Mouse (Mus musculus) bone marrow, adult 2 months (tissue): ENCODE measurements around the gene Arap1. TPM values are rescaled to one million over a fixed set of nuclear protein-coding genes. Genes with fewer than 3 reads are reported as not detected.
A peak's percentile ranks its signal among the peaks of the same experiment; 100 is the strongest.

Experiments used
- H3K27ac ChIP-seq: fragments of 200-500 bp; 2 replicates; pipeline ENCODE4 v1.5.1; 2012; ENCODE audit warnings: low read depth, mild to moderate bottlenecking, control low read depth, inconsistent platforms, low read length; ENCODE audit not compliant: control insufficient read depth, poor library complexity, insufficient read depth
- H3K4me1 ChIP-seq: fragments of 200-500 bp; 2 replicates; pipeline ENCODE4 v1.6.1; 2011; ENCODE audit warnings: low read length; ENCODE audit not compliant: control insufficient read depth, insufficient read depth
- H3K4me3 ChIP-seq: fragments of 200-500 bp; replicated peaks from 2 replicates; pipeline ENCODE3; 2011; ENCODE audit warnings: mild to moderate bottlenecking, low read depth, low read length, control low read depth; ENCODE audit not compliant: control insufficient read depth
- CTCF ChIP-seq: fragments of 200-500 bp; IDR thresholded peaks from 2 replicates; pipeline ENCODE4 v1.5.1; 2011; ENCODE audit warnings: low read length, control low read depth; ENCODE audit not compliant: control insufficient read depth, insufficient read depth
- POLR2A ChIP-seq: fragments of 200-500 bp; IDR thresholded peaks from 2 replicates; pipeline ENCODE4 v1.6.1; 2011; ENCODE audit warnings: low read depth, mild to moderate bottlenecking, control low read depth, low read length, borderline replicate concordance; ENCODE audit not compliant: control insufficient read depth
- WGBS: fragments of 180-500 bp; shearing (Covaris S2); methylation state at CpG from one replicate; pipeline ENCODE4 v1.1.7; 2018; 5-methylcytosine and 5-hydroxymethylcytosine counted together
- polyA plus RNA-seq: library from polyadenylated mRNA; stranded (reverse); fragments of >200 nt; gene quantifications from 2 replicates; pipeline ENCODE4 v1.2.4, GENCODE M21; 2011; ENCODE audit warnings: low replicate concordance; ENCODE audit not compliant: missing spikeins, insufficient read depth, insufficient read length

Gene Arap1
- 86.0 and 162 TPM in 2 replicates for polyA plus RNA-seq

- peak within 1 kb of the TSS; percentile 88 for H3K4me3 ChIP-seq
- TF ChIP-seq POLR2A (peak; percentile 83; the same call in 1 of the 2 replicates), CTCF (no peak)
- under 1% methylated on average over 35 of the region's 35 CpGs for WGBS
- H3K4me1 ChIP-seq = peaks cover 1% of the 10 kb centered on the region; the same call in 1 of the 2 replicates
- peak within 1 kb of the TSS; percentile 48 for H3K27ac ChIP-seq
Measured at GRCm38 (mm10) chr7:101347767-101348270, at the start of gene Arap1. Gene Arap1 (plus strand): TSS chr7:101348067.

- H3K27ac ChIP-seq = no peak overlapping the region
- TF ChIP-seq POLR2A (no peak), CTCF (no peak)
- peaks cover 2% of the 10 kb centered on the region; the same call in 1 of the 2 replicates for H3K4me1 ChIP-seq
- 81% methylated on average over 3 of the region's 3 CpGs for WGBS
- no peak overlapping the region for H3K4me3 ChIP-seq
Measured at GRCm38 (mm10) chr7:101298375-101298774, 49.5 kb upstream of the Arap1 start.

- peak overlapping the region; percentile 80 for H3K4me3 ChIP-seq
- under 1% methylated on average over 30 of the region's 30 CpGs for WGBS
- H3K4me1 ChIP-seq = peaks cover 2% of the 10 kb centered on the region; the same call in 1 of the 2 replicates
- TF ChIP-seq CTCF = no peak
- H3K27ac ChIP-seq = peak overlapping the region; percentile 80
Measured at GRCm38 (mm10) chr7:101301361-101301880, 46.4 kb upstream of the Arap1 start.

GRCm38 (mm10) chr7:101301881-101302456, 45.9 kb upstream of the Arap1 start, which contains the start of gene Atg16l2:
Gene Atg16l2 (minus strand): TSS chr7:101302251.
- WGBS = under 1% methylated on average over 39 of the region's 39 CpGs
- H3K27ac ChIP-seq = peak within 1 kb of the TSS; percentile 80
- no peak; the same call in 1 of the 2 replicates for TF ChIP-seq POLR2A
- no peak; the same call in 1 of the 2 replicates for TF ChIP-seq CTCF
- H3K4me3 ChIP-seq = peak within 1 kb of the TSS; percentile 80
- peaks cover 2% of the 10 kb centered on the region; the same call in 1 of the 2 replicates for H3K4me1 ChIP-seq

- peaks cover 2% of the 10 kb centered on the region; the same call in 1 of the 2 replicates for H3K4me1 ChIP-seq
- 56% methylated on average over 7 of the region's 7 CpGs for WGBS
- H3K4me3 ChIP-seq = no peak overlapping the region
- H3K27ac ChIP-seq = peak overlapping the region; percentile 80; the same call in 1 of the 2 replicates
- no peak for TF ChIP-seq CTCF
- no peak for TF ChIP-seq POLR2A
Measured at GRCm38 (mm10) chr7:101302691-101303090, 45.2 kb upstream of the Arap1 start.

GRCm38 (mm10) chr7:101306841-101307240, 41.0 kb upstream of the Arap1 start:
- Histone ChIP-seq H3K4me3 (no peak overlapping the region), H3K4me1 (peaks cover 2% of the 10 kb centered on the region; the same call in 1 of the 2 replicates), H3K27ac (no peak overlapping the region)
- WGBS = 48% methylated on average over 2 of the region's 2 CpGs
- TF ChIP-seq POLR2A = no peak

GRCm38 (mm10) chr7:101309985-101310326, 37.9 kb upstream of the Arap1 start:
- Histone ChIP-seq H3K4me1 (peaks cover 3% of the 10 kb centered on the region; the same call in 1 of the 2 replicates), H3K27ac (peak overlapping the region; percentile 99), H3K4me3 (peak overlapping the region; percentile 80)
- 26% methylated on average over 5 of the region's 5 CpGs for WGBS
- TF ChIP-seq CTCF = no peak
- TF ChIP-seq POLR2A = no peak

- peak; percentile 71 for TF ChIP-seq CTCF
- TF ChIP-seq POLR2A = peak; percentile 71; the same call in 1 of the 2 replicates
- Histone ChIP-seq H3K4me3 (peak overlapping the region; percentile 80), H3K27ac (peak overlapping the region; percentile 99), H3K4me1 (peaks cover 3% of the 10 kb centered on the region; the same call in 1 of the 2 replicates)
- WGBS = under 1% methylated on average over 43 of the region's 43 CpGs
Measured at GRCm38 (mm10) chr7:101310327-101311028, 37.4 kb upstream of the Arap1 start.

GRCm38 (mm10) chr7:101311061-101311460, 36.8 kb upstream of the Arap1 start:
- WGBS = 13% methylated on average over 2 of the region's 2 CpGs
- H3K4me1 ChIP-seq = peaks cover 5% of the 10 kb centered on the region
- peak overlapping the region; percentile 3; the same call in 1 of the 2 replicates for H3K27ac ChIP-seq
- H3K4me3 ChIP-seq = no peak overlapping the region
- no peak for TF ChIP-seq POLR2A
- no peak for TF ChIP-seq CTCF
